Mouse (Mus musculus) intestine, embryonic 14.5 days (tissue): ENCODE data around the gene Garnl3. TPM values are rescaled to one million over a fixed set of nuclear protein-coding genes. Genes with fewer than 3 reads are reported as not detected.

Experiments
- ATAC-seq: fragments of 200-750 bp; cut with Nextera tagmentation; replicated peaks from 2 replicates; pipeline ENCODE4 v1.8.0; 2017; ENCODE audit warnings: low read depth, moderate number of reproducible peaks, moderate TSS enrichment, moderate library complexity; ENCODE audit not compliant: low FRiP score, low TSS enrichment
- DNase-seq: peaks from one replicate; pipeline ENCODE4 v3.0.0-alpha.2; 2018; ENCODE audit warnings: low spot score
- H3K27ac ChIP-seq: fragments of 300-500 bp; sonication (generic); 2 replicates; pipeline ENCODE4 v1.5.1; 2014; ENCODE audit warnings: low read depth, mild to moderate bottlenecking, control low read depth
- H3K27me3 ChIP-seq: fragments of 300-500 bp; sonication (generic); replicated peaks from 2 replicates; pipeline ENCODE4 v1.6.1; 2014; ENCODE audit warnings: low read length, control low read depth; ENCODE audit not compliant: control insufficient read depth, insufficient read depth
- H3K36me3 ChIP-seq: fragments of 300-500 bp; sonication (generic); 2 replicates; pipeline ENCODE4 v1.6.1; 2014; ENCODE audit warnings: low read length, control low read depth; ENCODE audit not compliant: control insufficient read depth, insufficient read depth
- H3K4me1 ChIP-seq: fragments of 300-500 bp; sonication (generic); replicated peaks from 2 replicates; pipeline ENCODE4 v1.6.1; 2014; ENCODE audit warnings: low read length, control low read depth, mixed read lengths; ENCODE audit not compliant: control insufficient read depth, insufficient read depth
- H3K4me2 ChIP-seq: fragments of 300-500 bp; sonication (generic); 2 replicates; pipeline ENCODE4 v1.6.1; 2014; ENCODE audit warnings: low read length
- H3K4me3 ChIP-seq: fragments of 300-500 bp; sonication (generic); 2 replicates; pipeline ENCODE4 v1.5.1; 2014; ENCODE audit warnings: low read depth, low read length, control low read depth, mixed read lengths
- H3K9ac ChIP-seq: fragments of 300-500 bp; sonication (generic); 2 replicates; pipeline ENCODE4 v1.6.1; 2014; ENCODE audit warnings: mild to moderate bottlenecking, low read length
- H3K9me3 ChIP-seq: fragments of 300-500 bp; sonication (generic); 2 replicates; pipeline ENCODE4 v1.6.1; 2016; ENCODE audit warnings: low read length, control low read depth; ENCODE audit not compliant: control insufficient read depth
- WGBS: fragments of 180-500 bp; shearing (Covaris S2); extraction: QIAGEN DNeasy Blood & Tissue Kit; methylation state at CpG from one replicate; pipeline ENCODE4 v1.1.7; 2014; 5-methylcytosine and 5-hydroxymethylcytosine counted together
- polyA plus RNA-seq: library from polyadenylated mRNA; unstranded; fragments of >200 nt; fragmentation: Nextera tagmentation; extraction: Ambion mirVana; gene quantifications from 2 replicates; pipeline ENCODE4 v1.2.1, GENCODE M21; 2014

Garnl3 gene
- polyA plus RNA-seq, 1 experiment from 2014 or later = 18.6 TPM

GRCm38 (mm10) chr2:33072333-33072732, 59.1 kb downstream of the Garnl3 start:
- no peaks in the 10 kb centered on the region; the same call in 1 of the 2 replicates for H3K4me1 ChIP-seq

DNA sequence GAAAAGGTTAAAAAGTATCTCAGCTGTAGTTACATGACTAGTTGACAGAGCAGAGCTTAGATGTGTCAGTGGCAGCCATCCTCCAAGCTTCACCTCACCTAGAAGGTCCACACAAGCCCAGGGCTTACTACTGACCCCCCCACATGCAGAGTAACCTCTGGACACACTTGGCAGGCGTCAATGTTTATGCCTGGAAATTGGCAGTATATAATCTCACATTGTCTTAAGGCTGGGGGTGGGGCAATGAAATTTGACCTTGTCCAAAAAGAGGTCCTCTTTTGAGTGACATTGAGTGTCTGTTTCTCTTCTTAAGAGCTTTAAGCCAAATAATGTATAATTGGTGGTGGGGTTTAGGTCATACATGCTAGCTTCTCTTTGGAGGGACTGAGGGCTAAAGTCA, 65.8 kb downstream of the Garnl3 start:
- Histone ChIP-seq H3K9ac (no peak overlapping the region), H3K4me2 (no peak overlapping the region), H3K27me3 (no peaks in the 10 kb centered on the region), H3K4me1 (no peaks in the 10 kb centered on the region), H3K4me3 (no peak overlapping the region), H3K9me3 (no peaks in the 10 kb centered on the region), H3K27ac (no peak overlapping the region), H3K36me3 (no peaks in the 10 kb centered on the region)
- no peak for ATAC-seq
- DNase-seq = no peak
- WGBS = 42% methylated on average over 1 of the region's 1 CpGs

More at GRCm38 (mm10) chr2:33072333-33072732, 59.1 kb downstream of the Garnl3 start:
- Histone ChIP-seq H3K9me3 (no peaks in the 10 kb centered on the region), H3K4me3 (no peak overlapping the region), H3K27me3 (no peaks in the 10 kb centered on the region), H3K36me3 (no peaks in the 10 kb centered on the region), H3K27ac (no peak overlapping the region), H3K4me2 (no peak overlapping the region), H3K9ac (no peak overlapping the region)
- ATAC-seq = no peak
- DNase-seq = no peak
- WGBS = 28% methylated on average over 2 of the region's 2 CpGs

DNA sequence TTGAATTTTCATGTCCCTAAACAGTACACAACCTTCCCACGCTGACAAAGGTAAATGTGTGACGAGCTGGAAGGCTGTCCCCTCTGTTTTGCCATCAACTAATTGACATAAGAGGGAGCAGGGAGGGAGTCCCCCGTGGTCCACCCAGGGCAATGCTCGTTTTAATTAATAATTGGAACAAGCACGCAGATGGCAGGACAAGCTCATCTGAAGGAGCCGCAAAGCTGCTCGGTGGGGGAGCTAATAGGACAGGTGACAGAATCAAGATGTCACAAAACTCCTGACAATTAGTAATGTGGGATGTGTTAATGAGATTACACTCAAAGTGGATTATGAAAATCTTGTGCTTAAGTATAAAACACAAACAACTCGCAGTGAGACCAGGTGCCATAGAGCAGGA, 68.7 kb downstream of the Garnl3 start:
- Histone ChIP-seq H3K27me3 (no peaks in the 10 kb centered on the region), H3K4me1 (no peaks in the 10 kb centered on the region), H3K9me3 (no peaks in the 10 kb centered on the region), H3K9ac (no peak overlapping the region), H3K4me3 (no peak overlapping the region), H3K27ac (no peak overlapping the region), H3K36me3 (no peaks in the 10 kb centered on the region), H3K4me2 (no peak overlapping the region)
- ATAC-seq = no peak
- no peak for DNase-seq
- WGBS = 76% methylated on average over 8 of the region's 8 CpGs

DNA sequence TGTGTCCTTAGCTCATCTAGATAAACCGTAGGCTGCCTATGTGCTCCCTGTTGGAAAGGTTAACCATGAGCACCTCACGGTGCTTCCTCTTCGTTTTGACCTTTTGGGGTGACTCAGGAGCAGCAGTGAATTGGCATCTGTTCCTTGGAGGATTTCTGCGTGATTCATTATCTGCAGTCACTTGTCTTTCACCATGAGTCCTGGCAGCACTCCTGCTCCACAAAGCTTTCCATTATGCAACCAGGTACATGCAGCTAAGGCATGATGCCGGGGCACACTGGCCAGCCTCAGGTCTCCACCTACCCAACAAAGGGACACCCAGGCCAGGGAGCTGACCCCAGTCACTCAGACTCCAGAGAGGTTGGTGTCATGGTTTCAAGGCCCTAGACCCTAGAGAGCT, 72.5 kb downstream of the Garnl3 start:
- Histone ChIP-seq H3K27me3 (no peaks in the 10 kb centered on the region), H3K9ac (no peak overlapping the region), H3K4me3 (no peak overlapping the region), H3K4me2 (no peak overlapping the region), H3K4me1 (no peaks in the 10 kb centered on the region), H3K27ac (no peak overlapping the region), H3K36me3 (no peaks in the 10 kb centered on the region), H3K9me3 (no peaks in the 10 kb centered on the region)
- 79% methylated on average over 5 of the region's 5 CpGs for WGBS
- ATAC-seq (no peak), DNase-seq (no peak)

DNA sequence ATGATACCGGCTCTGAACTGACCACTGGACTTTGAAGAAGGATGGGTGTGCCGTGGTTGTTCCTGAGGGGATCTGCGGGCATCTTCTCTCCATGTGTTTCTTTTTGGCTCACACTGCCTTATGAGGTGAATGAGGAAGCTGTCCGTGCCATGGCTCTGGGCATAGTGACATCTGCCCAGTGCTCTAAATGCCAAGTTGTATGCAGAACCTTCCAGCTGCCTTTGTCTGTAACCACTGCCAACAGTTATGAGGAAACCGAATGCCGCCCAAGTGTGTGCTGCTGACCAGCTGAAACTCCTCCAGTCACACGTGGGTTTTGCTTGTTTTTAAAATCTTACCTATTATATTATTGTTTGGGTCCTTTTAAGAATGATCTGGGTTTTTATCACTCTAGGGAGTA, 73.9 kb downstream of the Garnl3 start:
- Histone ChIP-seq H3K4me2 (no peak overlapping the region), H3K4me1 (no peaks in the 10 kb centered on the region), H3K27ac (no peak overlapping the region), H3K9me3 (no peaks in the 10 kb centered on the region), H3K9ac (no peak overlapping the region), H3K27me3 (no peaks in the 10 kb centered on the region), H3K4me3 (no peak overlapping the region), H3K36me3 (no peaks in the 10 kb centered on the region)
- ATAC-seq (no peak), DNase-seq (no peak)
- WGBS = 90% methylated on average over 7 of the region's 7 CpGs

GRCm38 (mm10) chr2:33053966-33054365, 77.5 kb downstream of the Garnl3 start:
- Histone ChIP-seq H3K9ac (no peak overlapping the region), H3K4me1 (no peaks in the 10 kb centered on the region), H3K27ac (no peak overlapping the region), H3K4me2 (no peak overlapping the region), H3K4me3 (no peak overlapping the region), H3K36me3 (no peaks in the 10 kb centered on the region), H3K9me3 (no peaks in the 10 kb centered on the region), H3K27me3 (no peaks in the 10 kb centered on the region)
- ATAC-seq (no peak), DNase-seq (no peak)
- 17% methylated on average over 10 of the region's 10 CpGs for WGBS

GRCm38 (mm10) chr2:33047360-33047759, 84.1 kb downstream of the Garnl3 start:
- H3K36me3 ChIP-seq = no peaks in the 10 kb centered on the region
- DNase-seq (no peak), ATAC-seq (no peak)
- WGBS = 52% methylated on average over 3 of the region's 3 CpGs
- H3K4me2 ChIP-seq = no peak overlapping the region
- H3K4me1 ChIP-seq = no peaks in the 10 kb centered on the region
- H3K4me3 ChIP-seq = no peak overlapping the region
- H3K9me3 ChIP-seq = no peaks in the 10 kb centered on the region
- no peaks in the 10 kb centered on the region for H3K27me3 ChIP-seq
- H3K9ac ChIP-seq = no peak overlapping the region
- H3K27ac ChIP-seq = no peak overlapping the region

DNA sequence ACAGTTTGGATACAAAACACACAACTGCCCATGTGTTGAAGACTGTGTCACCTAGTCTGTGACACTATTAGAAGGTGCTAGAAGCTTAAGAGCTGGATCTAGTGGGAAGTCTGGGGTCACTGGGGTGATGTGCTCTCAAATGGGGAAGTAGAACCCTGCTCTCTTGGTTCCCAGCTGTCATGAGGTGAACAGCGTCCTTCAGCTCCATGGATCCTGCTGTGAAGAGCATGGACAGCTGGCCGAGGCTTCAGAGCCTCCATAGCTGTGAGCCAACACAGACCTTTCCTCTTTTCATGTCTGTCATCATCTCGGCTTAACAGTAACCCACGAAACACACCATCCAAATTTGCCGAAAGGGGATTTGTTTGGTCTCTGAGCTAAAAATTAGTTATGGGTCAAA, 84.5 kb downstream of the Garnl3 start:
- H3K36me3 ChIP-seq = no peaks in the 10 kb centered on the region
- H3K4me2 ChIP-seq = no peak overlapping the region
- H3K4me1 ChIP-seq = no peaks in the 10 kb centered on the region
- 63% methylated on average over 5 of the region's 5 CpGs for WGBS
- no peak overlapping the region for H3K4me3 ChIP-seq
- no peak overlapping the region for H3K9ac ChIP-seq
- no peaks in the 10 kb centered on the region for H3K27me3 ChIP-seq
- no peak overlapping the region for H3K27ac ChIP-seq
- ATAC-seq (no peak), DNase-seq (no peak)
- H3K9me3 ChIP-seq = no peaks in the 10 kb centered on the region

GRCm38 (mm10) chr2:33045899-33046298, 85.6 kb downstream of the Garnl3 start:
- Histone ChIP-seq H3K9ac (no peak overlapping the region), H3K4me3 (no peak overlapping the region), H3K4me1 (no peaks in the 10 kb centered on the region), H3K36me3 (no peaks in the 10 kb centered on the region), H3K27me3 (no peaks in the 10 kb centered on the region), H3K27ac (no peak overlapping the region), H3K9me3 (no peaks in the 10 kb centered on the region), H3K4me2 (no peak overlapping the region)
- 73% methylated on average over 3 of the region's 3 CpGs for WGBS
- DNase-seq = no peak
- no peak for ATAC-seq
